Mouse (Mus musculus): ENCODE data around the gene Ap2m1. TPM values are rescaled to one million over a fixed set of nuclear protein-coding genes. Genes with fewer than 3 reads are reported as not detected.

The Ap2m1 gene
- polyA plus RNA-seq, 1 experiment from 2014 or later, result 797 TPM

DNA sequence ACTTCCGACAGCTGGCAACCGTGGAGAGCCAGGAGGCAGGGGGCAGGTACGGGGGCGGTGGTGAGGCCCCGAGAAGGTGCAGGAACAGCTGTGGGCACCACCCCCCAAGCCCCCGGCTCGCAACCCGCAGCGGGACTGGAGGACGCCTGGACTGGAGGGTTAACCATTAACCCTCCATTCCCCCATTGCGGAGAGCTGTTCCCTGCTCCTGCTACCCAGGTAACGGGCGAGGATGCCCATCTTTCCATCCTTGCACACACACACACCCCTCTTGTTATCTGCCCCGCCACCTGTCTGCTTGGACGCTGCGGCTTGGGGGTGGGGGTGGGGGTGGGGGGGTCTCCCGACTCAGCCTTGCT, 55.4 kb downstream of the Ap2m1 start:
- peaks cover 16% of the 10 kb centered on the region; the same call in 1 of the 2 replicates for H3K4me1 ChIP-seq (replicated peaks; ENCODE audit: control insufficient read depth, insufficient read depth, low read length)
- no peak overlapping the region for H3K27ac ChIP-seq (ENCODE audit: low read depth, low read length)
- 4% methylated on average over 17 of the region's 17 CpGs for WGBS
- peaks cover 42% of the 10 kb centered on the region for H3K27me3 ChIP-seq (ENCODE audit: control insufficient read depth, insufficient read depth, low read length)
- ATAC-seq (replicated peaks; ENCODE audit: low FRiP score) (0 out of 2 replicates have a peak, but pooled peaks have one; percentile 13), DNase-seq (ENCODE audit: low spot score) (no peak)
- H3K9me3 ChIP-seq (ENCODE audit: control insufficient read depth, low read length), result no peaks in the 10 kb centered on the region
- no peaks in the 10 kb centered on the region for H3K36me3 ChIP-seq (ENCODE audit: control insufficient read depth, insufficient read depth, low read length)
- no peak overlapping the region for H3K9ac ChIP-seq (ENCODE audit: low read length)
- peak overlapping the region; percentile 46 for H3K4me3 ChIP-seq (ENCODE audit: low read depth, low read length)
- H3K4me2 ChIP-seq (ENCODE audit: low read depth, low read length, severe bottlenecking), result peak overlapping the region; percentile 77

DNA sequence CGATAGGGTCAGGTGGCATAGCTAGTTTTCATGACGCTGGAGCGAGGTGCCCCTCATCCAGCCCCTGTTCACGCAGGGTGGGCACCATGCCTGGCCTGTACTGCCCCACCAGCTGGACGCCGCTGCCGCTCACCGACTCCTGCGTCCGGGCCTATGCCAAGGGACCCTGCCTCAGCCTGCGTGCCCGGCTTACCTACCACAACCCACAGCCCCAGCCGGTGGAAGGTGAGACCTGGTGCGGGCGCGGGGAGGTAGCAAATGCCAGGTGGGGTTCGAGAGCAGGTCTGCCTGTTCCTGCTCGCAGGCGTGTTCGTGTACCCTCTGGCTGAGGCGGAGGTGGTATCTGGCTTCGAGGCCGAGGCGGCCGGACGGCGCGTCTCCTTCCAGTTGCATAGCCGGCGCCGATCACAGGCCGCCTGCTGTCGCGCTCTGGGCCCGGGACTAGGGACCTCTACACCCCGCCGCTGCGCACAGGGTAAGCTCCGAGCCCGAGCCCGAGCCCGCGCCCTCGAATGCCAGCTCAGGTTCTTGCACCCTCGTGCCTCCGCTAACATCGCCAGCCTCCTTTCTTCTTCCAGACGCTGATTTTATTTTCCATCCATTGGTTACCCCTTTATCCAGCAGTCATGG, 55.9 kb downstream of the Ap2m1 start:
- Histone ChIP-seq H3K36me3 (ENCODE audit: control insufficient read depth, insufficient read depth, low read length) (no peaks in the 10 kb centered on the region), H3K4me2 (ENCODE audit: low read depth, low read length, severe bottlenecking) (peak overlapping the region; percentile 11; the same call in 1 of the 2 replicates), H3K4me3 (ENCODE audit: low read depth, low read length) (0 out of 2 replicates have a peak overlapping the region, but pooled peaks have one; percentile 1), H3K27ac (ENCODE audit: low read depth, low read length) (no peak overlapping the region), H3K4me1 (replicated peaks; ENCODE audit: control insufficient read depth, insufficient read depth, low read length) (peaks cover 16% of the 10 kb centered on the region; the same call in 1 of the 2 replicates), H3K27me3 (ENCODE audit: control insufficient read depth, insufficient read depth, low read length) (peaks cover 42% of the 10 kb centered on the region), H3K9ac (ENCODE audit: low read length) (no peak overlapping the region), H3K9me3 (ENCODE audit: control insufficient read depth, low read length) (no peaks in the 10 kb centered on the region)
- peak; percentile 61 for DNase-seq (ENCODE audit: low spot score)
- 5% methylated on average over 48 of the region's 48 CpGs for WGBS
- ATAC-seq (replicated peaks; ENCODE audit: low FRiP score), result no peak

Other genes with a start within 250 kb of the Ap2m1 start
- 103 and 107 TPM in 2 replicates for gene Parl, start 233.1 kb upstream of the Ap2m1 start, polyA plus RNA-seq (2014; fragmentation: Nextera tagmentation; extraction: Ambion mirVana)
- not detected in 2 replicates for gene Cyp2ab1, start 210.1 kb upstream of the Ap2m1 start, polyA plus RNA-seq (2014; fragmentation: Nextera tagmentation; extraction: Ambion mirVana)
- gene Abcc5, start 109.1 kb upstream of the Ap2m1 start, polyA plus RNA-seq (2014; fragmentation: Nextera tagmentation; extraction: Ambion mirVana), result 68.8 and 68.9 TPM in 2 replicates
- 135 and 138 TPM in 2 replicates for gene Eif2b5, start 36.7 kb upstream of the Ap2m1 start, polyA plus RNA-seq (2014; fragmentation: Nextera tagmentation; extraction: Ambion mirVana)
- 42.8 and 45.4 TPM in 2 replicates for gene Dvl3, start 18.5 kb upstream of the Ap2m1 start, polyA plus RNA-seq (2014; fragmentation: Nextera tagmentation; extraction: Ambion mirVana)
- 51.6 and 55.9 TPM in 2 replicates for gene Abcf3, start 13.1 kb downstream of the Ap2m1 start, polyA plus RNA-seq (2014; fragmentation: Nextera tagmentation; extraction: Ambion mirVana)
- gene Vwa5b2, start 54.0 kb downstream of the Ap2m1 start, polyA plus RNA-seq (2014; fragmentation: Nextera tagmentation; extraction: Ambion mirVana), result 0.80 and 1.4 TPM in 2 replicates
- 28.2 and 30.8 TPM in 2 replicates for gene Eef1akmt4, start 76.1 kb downstream of the Ap2m1 start, polyA plus RNA-seq (2014; fragmentation: Nextera tagmentation; extraction: Ambion mirVana)
- 0.68 TPM in 1 of 2 replicates, not detected in the other for gene Gm49333, start 76.1 kb downstream of the Ap2m1 start, polyA plus RNA-seq (2014; fragmentation: Nextera tagmentation; extraction: Ambion mirVana)
- 46.9 and 58.9 TPM in 2 replicates for gene Alg3, start 76.3 kb downstream of the Ap2m1 start, polyA plus RNA-seq (2014; fragmentation: Nextera tagmentation; extraction: Ambion mirVana)
- 5.0 and 5.3 TPM in 2 replicates for gene Camk2n2, start 85.8 kb downstream of the Ap2m1 start, polyA plus RNA-seq (2014; fragmentation: Nextera tagmentation; extraction: Ambion mirVana)
- gene Ece2, start 94.3 kb downstream of the Ap2m1 start, polyA plus RNA-seq (2014; fragmentation: Nextera tagmentation; extraction: Ambion mirVana), result 4.9 and 5.6 TPM in 2 replicates
- 469 and 503 TPM in 2 replicates for gene Psmd2, start 116.2 kb downstream of the Ap2m1 start, polyA plus RNA-seq (2014; fragmentation: Nextera tagmentation; extraction: Ambion mirVana)
- gene Eif4g1, start 132.8 kb downstream of the Ap2m1 start, polyA plus RNA-seq (2014; fragmentation: Nextera tagmentation; extraction: Ambion mirVana), result 186 and 187 TPM in 2 replicates
- 15.2 and 16.3 TPM in 2 replicates for gene Fam131a, start 157.8 kb downstream of the Ap2m1 start, polyA plus RNA-seq (2014; fragmentation: Nextera tagmentation; extraction: Ambion mirVana)
- gene Polr2h, start 182.2 kb downstream of the Ap2m1 start, polyA plus RNA-seq (2014; fragmentation: Nextera tagmentation; extraction: Ambion mirVana), result 116 and 121 TPM in 2 replicates
- 16.5 and 20.5 TPM in 2 replicates for gene Clcn2, start 182.3 kb downstream of the Ap2m1 start, polyA plus RNA-seq (2014; fragmentation: Nextera tagmentation; extraction: Ambion mirVana)
- gene Chrd, start 197.6 kb downstream of the Ap2m1 start, polyA plus RNA-seq (2014; fragmentation: Nextera tagmentation; extraction: Ambion mirVana), result 1.9 and 2.3 TPM in 2 replicates
- 0.24 and 0.51 TPM in 2 replicates for gene Thpo, start 199.0 kb downstream of the Ap2m1 start, polyA plus RNA-seq (2014; fragmentation: Nextera tagmentation; extraction: Ambion mirVana)